Mouse (Mus musculus) limb, embryonic 13.5 days (tissue): ENCODE measurements around the gene Slc12a7. TPM values are rescaled to one million over a fixed set of nuclear protein-coding genes. Genes with fewer than 3 reads are reported as not detected.
"Not testable (repeated sequence)": the region's sequence is repeated elsewhere in the genome, so short reads cannot be mapped to it uniquely, and the experiment has no call there.

Source experiments
- ATAC-seq: fragments of 200-750 bp; cut with Nextera tagmentation; 2 replicates; pipeline ENCODE4 v1.8.0; 2017; ENCODE audit warnings: low read depth, moderate number of reproducible peaks, moderate TSS enrichment; ENCODE audit not compliant: low FRiP score
- H3K27ac ChIP-seq: fragments of 300-500 bp; sonication (generic); 2 replicates; pipeline ENCODE4 v1.5.1; 2015; ENCODE audit warnings: inconsistent platforms, mild to moderate bottlenecking, moderate library complexity
- H3K27me3 ChIP-seq: fragments of 300-500 bp; sonication (generic); 2 replicates; pipeline ENCODE4 v1.6.1; 2015; ENCODE audit warnings: mild to moderate bottlenecking, inconsistent platforms
- H3K36me3 ChIP-seq: fragments of 300-500 bp; sonication (generic); 2 replicates; pipeline ENCODE4 v1.6.1; 2015; ENCODE audit warnings: inconsistent platforms, mild to moderate bottlenecking, moderate library complexity
- H3K4me1 ChIP-seq: fragments of 300-500 bp; sonication (generic); 2 replicates; pipeline ENCODE4 v1.6.1; 2015; ENCODE audit warnings: inconsistent platforms
- H3K4me2 ChIP-seq: fragments of 300-500 bp; sonication (generic); replicated peaks from 2 replicates; pipeline ENCODE4 v1.6.1; 2015; ENCODE audit warnings: inconsistent platforms, mild to moderate bottlenecking, moderate library complexity
- H3K4me3 ChIP-seq: fragments of 300-500 bp; sonication (generic); 2 replicates; pipeline ENCODE4 v1.5.1; 2015; ENCODE audit warnings: moderate library complexity, mild to moderate bottlenecking, inconsistent platforms
- H3K9ac ChIP-seq: fragments of 300-500 bp; sonication (generic); 2 replicates; pipeline ENCODE4 v1.6.1; 2015; ENCODE audit warnings: mild to moderate bottlenecking, inconsistent platforms
- H3K9me3 ChIP-seq: fragments of 300-500 bp; sonication (generic); 2 replicates; pipeline ENCODE4 v1.6.1; 2016; ENCODE audit warnings: inconsistent platforms
- WGBS: fragments of 180-500 bp; shearing (Covaris S2); methylation state at CpG from one replicate; pipeline ENCODE4 v1.1.7; 2015; 5-methylcytosine and 5-hydroxymethylcytosine counted together
- polyA plus RNA-seq: library from polyadenylated mRNA; unstranded; fragments of >200 nt; fragmentation: Nextera tagmentation; extraction: Ambion mirVana; gene quantifications from 2 replicates; pipeline ENCODE4 v1.2.1, GENCODE M21; 2015

The Slc12a7 gene
- polyA plus RNA-seq, 1 experiment from 2014 or later: 28.2 TPM

- WGBS: 40% methylated on average over 8 of the region's 8 CpGs
- no peaks in the 10 kb centered on the region for H3K36me3 ChIP-seq
- H3K4me3 ChIP-seq: no peak overlapping the region
- H3K27me3 ChIP-seq: no peaks in the 10 kb centered on the region
- H3K9ac ChIP-seq: no peak overlapping the region
- no peak overlapping the region for H3K4me2 ChIP-seq
- no peaks in the 10 kb centered on the region for H3K9me3 ChIP-seq
- no peak overlapping the region for H3K27ac ChIP-seq
- H3K4me1 ChIP-seq: no peaks in the 10 kb centered on the region
- ATAC-seq: peak; percentile 40; the same call in 1 of the 2 replicates
Measured at GRCm38 (mm10) chr13:73723081-73723668, 9.7 kb upstream of the Slc12a7 start.

- 89% methylated on average over 5 of the region's 5 CpGs for WGBS
- no peaks in the 10 kb centered on the region for H3K4me1 ChIP-seq
Measured at GRCm38 (mm10) chr13:73725315-73725714, 7.6 kb upstream of the Slc12a7 start.

GRCm38 (mm10) chr13:73727621-73728025 is 5.3 kb upstream of the Slc12a7 start:
- H3K36me3 ChIP-seq: no peaks in the 10 kb centered on the region
- H3K4me1 ChIP-seq: peaks cover 6% of the 10 kb centered on the region
- no peak overlapping the region for H3K27ac ChIP-seq
- peaks cover 6% of the 10 kb centered on the region; the same call in 1 of the 2 replicates for H3K27me3 ChIP-seq
- no peak overlapping the region for H3K9ac ChIP-seq
- no peak overlapping the region for H3K4me3 ChIP-seq
- ATAC-seq: no peak
- no peak overlapping the region for H3K4me2 ChIP-seq
- no peaks in the 10 kb centered on the region for H3K9me3 ChIP-seq
- 27% methylated on average over 2 of the region's 2 CpGs for WGBS

More at GRCm38 (mm10) chr13:73725315-73725714, 7.6 kb upstream of the Slc12a7 start:
- Histone ChIP-seq H3K27me3 (no peaks in the 10 kb centered on the region), H3K4me3 (no peak overlapping the region), H3K4me2 (no peak overlapping the region), H3K27ac (no peak overlapping the region), H3K36me3 (no peaks in the 10 kb centered on the region), H3K9ac (no peak overlapping the region), H3K9me3 (no peaks in the 10 kb centered on the region)
- no peak for ATAC-seq

- no peak overlapping the region for H3K27ac ChIP-seq
- no peak overlapping the region for H3K9ac ChIP-seq
- H3K4me2 ChIP-seq: no peak overlapping the region
- H3K4me3 ChIP-seq: no peak overlapping the region
- H3K36me3 ChIP-seq: no peaks in the 10 kb centered on the region
- H3K27me3 ChIP-seq: peaks cover 13% of the 10 kb centered on the region
- no peaks in the 10 kb centered on the region for H3K9me3 ChIP-seq
- ATAC-seq: no peak
- H3K4me1 ChIP-seq: peaks cover 11% of the 10 kb centered on the region
Measured at GRCm38 (mm10) chr13:73728633-73729032, 4.3 kb upstream of the Slc12a7 start.

- Histone ChIP-seq H3K4me2 (no peak overlapping the region), H3K9ac (no peak overlapping the region), H3K36me3 (no peaks in the 10 kb centered on the region), H3K27ac (no peak overlapping the region), H3K4me1 (peaks cover 18% of the 10 kb centered on the region), H3K9me3 (no peaks in the 10 kb centered on the region), H3K27me3 (peaks cover 17% of the 10 kb centered on the region), H3K4me3 (no peak overlapping the region)
- ATAC-seq: no peak
- WGBS: 50% methylated on average over 1 of the region's 1 CpGs
Measured at GRCm38 (mm10) chr13:73730913-73731312, 2.0 kb upstream of the Slc12a7 start.

GRCm38 (mm10) chr13:73732235-73732634 is 659 bp upstream of the Slc12a7 start:
- peak overlapping the region; percentile 32; the same call in 1 of the 2 replicates for H3K9ac ChIP-seq
- peak overlapping the region; percentile 73 for H3K4me2 ChIP-seq
- H3K4me1 ChIP-seq: peaks cover 18% of the 10 kb centered on the region
- 0 out of 2 replicates have a peak, but pooled peaks have one; percentile 7 for ATAC-seq
- no peaks in the 10 kb centered on the region for H3K9me3 ChIP-seq
- 61% methylated on average over 7 of the region's 7 CpGs for WGBS
- H3K36me3 ChIP-seq: no peaks in the 10 kb centered on the region
- H3K27me3 ChIP-seq: peaks cover 17% of the 10 kb centered on the region
- H3K4me3 ChIP-seq: peak overlapping the region; percentile 42
- no peak overlapping the region for H3K27ac ChIP-seq

- no peaks in the 10 kb centered on the region for H3K9me3 ChIP-seq
- no peak overlapping the region for H3K27ac ChIP-seq
- WGBS: 71% methylated on average over 1 of the region's 1 CpGs
- H3K4me1 ChIP-seq: peaks cover 18% of the 10 kb centered on the region
- ATAC-seq: no peak
- no peak overlapping the region for H3K4me3 ChIP-seq
- no peak overlapping the region for H3K4me2 ChIP-seq
- H3K9ac ChIP-seq: no peak overlapping the region
- H3K27me3 ChIP-seq: peaks cover 17% of the 10 kb centered on the region
- H3K36me3 ChIP-seq: no peaks in the 10 kb centered on the region
Measured at GRCm38 (mm10) chr13:73734379-73734778, 1.5 kb downstream of the Slc12a7 start.

- 52% methylated on average over 8 of the region's 8 CpGs for WGBS
- H3K9me3 ChIP-seq: no peaks in the 10 kb centered on the region
- H3K27me3 ChIP-seq: peaks cover 17% of the 10 kb centered on the region
- peak; percentile 22; the same call in 1 of the 2 replicates for ATAC-seq
- H3K27ac ChIP-seq: no peak overlapping the region
- peaks cover 18% of the 10 kb centered on the region for H3K4me1 ChIP-seq
- H3K4me3 ChIP-seq: no peak overlapping the region
- H3K4me2 ChIP-seq: no peak overlapping the region
- H3K9ac ChIP-seq: no peak overlapping the region
- no peaks in the 10 kb centered on the region for H3K36me3 ChIP-seq
Measured at GRCm38 (mm10) chr13:73735270-73735669, 2.4 kb downstream of the Slc12a7 start.

- H3K9ac ChIP-seq: no peak overlapping the region
- WGBS: 82% methylated on average over 2 of the region's 2 CpGs
- no peaks in the 10 kb centered on the region for H3K36me3 ChIP-seq
- no peak for ATAC-seq
- no peak overlapping the region for H3K4me2 ChIP-seq
- H3K4me1 ChIP-seq: peaks cover 18% of the 10 kb centered on the region
- no peaks in the 10 kb centered on the region for H3K9me3 ChIP-seq
- peaks cover 17% of the 10 kb centered on the region for H3K27me3 ChIP-seq
- H3K27ac ChIP-seq: no peak overlapping the region
- H3K4me3 ChIP-seq: no peak overlapping the region
Measured at GRCm38 (mm10) chr13:73735928-73736327, 3.0 kb downstream of the Slc12a7 start.

- H3K4me3 ChIP-seq: no peak overlapping the region
- H3K4me2 ChIP-seq: no peak overlapping the region
- no peak overlapping the region for H3K27ac ChIP-seq
- H3K27me3 ChIP-seq: peaks cover 17% of the 10 kb centered on the region
- no peaks in the 10 kb centered on the region for H3K9me3 ChIP-seq
- H3K36me3 ChIP-seq: no peaks in the 10 kb centered on the region
- ATAC-seq: no peak
- WGBS: 78% methylated on average over 3 of the region's 3 CpGs
- H3K9ac ChIP-seq: no peak overlapping the region
- peaks cover 18% of the 10 kb centered on the region for H3K4me1 ChIP-seq
Measured at GRCm38 (mm10) chr13:73736943-73737342, 4.0 kb downstream of the Slc12a7 start.

GRCm38 (mm10) chr13:73740399-73740944 is 7.6 kb downstream of the Slc12a7 start:
- not testable (repeated sequence) for H3K9me3 ChIP-seq, H3K36me3 ChIP-seq, ATAC-seq, H3K4me1 ChIP-seq, H3K4me3 ChIP-seq, H3K9ac ChIP-seq, H3K4me2 ChIP-seq, H3K27ac ChIP-seq, H3K27me3 ChIP-seq
- WGBS: 47% methylated on average over 2 of the region's 2 CpGs

GRCm38 (mm10) chr13:73742944-73743343 is 10.1 kb downstream of the Slc12a7 start:
- Histone ChIP-seq H3K4me1 (peaks cover 3% of the 10 kb centered on the region; the same call in 1 of the 2 replicates), H3K36me3 (no peaks in the 10 kb centered on the region), H3K27ac (no peak overlapping the region), H3K4me3 (no peak overlapping the region), H3K9me3 (no peaks in the 10 kb centered on the region), H3K4me2 (no peak overlapping the region), H3K27me3 (no peaks in the 10 kb centered on the region), H3K9ac (no peak overlapping the region)
- 59% methylated on average over 4 of the region's 4 CpGs for WGBS
- no peak for ATAC-seq

GRCm38 (mm10) chr13:73743662-73744061 is 10.8 kb downstream of the Slc12a7 start:
- H3K27ac ChIP-seq: no peak overlapping the region
- no peaks in the 10 kb centered on the region for H3K36me3 ChIP-seq
- H3K4me1 ChIP-seq: peaks cover 3% of the 10 kb centered on the region
- no peak overlapping the region for H3K4me3 ChIP-seq
- no peaks in the 10 kb centered on the region for H3K27me3 ChIP-seq
- 63% methylated on average over 3 of the region's 3 CpGs for WGBS
- no peak overlapping the region for H3K4me2 ChIP-seq
- no peak for ATAC-seq
- no peaks in the 10 kb centered on the region for H3K9me3 ChIP-seq
- H3K9ac ChIP-seq: no peak overlapping the region
